Mouse (Mus musculus) lung, postnatal 0 days (tissue): Measurements from ENCODE around the gene Cul7. TPM values are rescaled to one million over a fixed set of nuclear protein-coding genes. Genes with fewer than 3 reads are reported as not detected.

ENCODE experiments used
- ATAC-seq: fragments of 200-750 bp; cut with Nextera tagmentation; 2 replicates; pipeline ENCODE4 v1.8.0; 2017; ENCODE audit warnings: moderate library complexity
- DNase-seq: peaks from one replicate; pipeline ENCODE4 v3.0.0-alpha.2; 2016; ENCODE audit warnings: low spot score
- H3K27ac ChIP-seq: fragments of 300-500 bp; sonication (generic); 2 replicates; pipeline ENCODE4 v1.5.1; 2014; ENCODE audit warnings: antibody characterized with exemption, mild to moderate bottlenecking, low read length, mixed read lengths
- H3K27me3 ChIP-seq: fragments of 300-500 bp; sonication (generic); replicated peaks from 2 replicates; pipeline ENCODE4 v1.6.1; 2014; ENCODE audit warnings: low read length, mixed read lengths; ENCODE audit not compliant: insufficient read depth
- H3K36me3 ChIP-seq: fragments of 300-500 bp; sonication (generic); 2 replicates; pipeline ENCODE4 v1.6.1; 2014; ENCODE audit warnings: low read length, mixed read lengths; ENCODE audit not compliant: insufficient read depth
- H3K4me1 ChIP-seq: fragments of 300-500 bp; sonication (generic); 2 replicates; pipeline ENCODE4 v1.6.1; 2014; ENCODE audit warnings: antibody characterized with exemption, low read depth, low read length, mixed read lengths; ENCODE audit not compliant: insufficient read depth
- H3K4me2 ChIP-seq: fragments of 300-500 bp; sonication (generic); replicated peaks from 2 replicates; pipeline ENCODE4 v1.6.1; 2014; ENCODE audit warnings: low read depth, mild to moderate bottlenecking, low read length, moderate library complexity, mixed read lengths
- H3K4me3 ChIP-seq: fragments of 300-500 bp; sonication (generic); 2 replicates; pipeline ENCODE4 v1.5.1; 2014; ENCODE audit warnings: low read depth, low read length
- H3K9ac ChIP-seq: fragments of 300-500 bp; sonication (generic); replicated peaks from 2 replicates; pipeline ENCODE4 v1.6.1; 2014; ENCODE audit warnings: low read depth, mild to moderate bottlenecking
- H3K9me3 ChIP-seq: fragments of 300-500 bp; sonication (generic); 2 replicates; pipeline ENCODE4 v1.6.1; 2016; ENCODE audit warnings: low read length, mixed read lengths
- CTCF ChIP-seq: IDR thresholded peaks from 2 replicates; pipeline ENCODE4 v1.5.1; 2016; ENCODE audit warnings: antibody characterized with exemption, mild to moderate bottlenecking
- EP300 ChIP-seq: IDR thresholded peaks from 2 replicates; pipeline ENCODE4 v1.6.1; 2016; ENCODE audit warnings: antibody characterized with exemption, mild to moderate bottlenecking, control low read depth
- WGBS: fragments of 180-500 bp; shearing (Covaris S2); extraction: QIAGEN DNeasy Blood & Tissue Kit; methylation state at CpG from one replicate; pipeline ENCODE4 v1.1.7; 2014; 5-methylcytosine and 5-hydroxymethylcytosine counted together
- polyA plus RNA-seq: library from polyadenylated mRNA; unstranded; fragments of >200 nt; fragmentation: Nextera tagmentation; extraction: Ambion mirVana; gene quantifications from 2 replicates; pipeline ENCODE4 v1.2.1, GENCODE M21; 2015

The Cul7 gene
- polyA plus RNA-seq, 1 experiment from 2014 or later = 21.8 TPM

DNA sequence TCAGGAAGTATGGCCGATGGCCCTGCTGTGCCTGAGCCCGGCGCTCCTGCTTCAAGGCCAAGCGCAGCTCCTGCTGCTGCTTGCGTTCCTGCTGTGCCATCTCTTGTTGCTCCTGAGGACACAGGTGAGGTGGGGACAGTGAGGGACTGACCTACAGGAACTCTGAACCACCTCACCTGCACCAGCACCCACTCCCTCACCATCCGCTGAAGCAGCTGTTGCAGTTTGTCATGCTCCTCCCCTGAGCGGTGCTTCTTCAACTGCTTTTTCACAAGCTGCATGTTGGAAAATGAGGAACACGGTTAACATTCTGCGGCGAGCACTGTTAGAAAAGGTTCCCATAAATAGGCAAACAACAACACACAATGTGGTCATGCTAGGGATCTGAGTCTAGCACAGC lies 19.8 kb downstream of the Cul7 start:
- no peak for DNase-seq
- no peak for TF ChIP-seq EP300
- TF ChIP-seq CTCF = no peak
- no peak overlapping the region for H3K4me2 ChIP-seq
- no peak for ATAC-seq
- WGBS = 97% methylated on average over 10 of the region's 10 CpGs
- peaks cover 16% of the 10 kb centered on the region for H3K36me3 ChIP-seq
- H3K27ac ChIP-seq = no peak overlapping the region
- no peaks in the 10 kb centered on the region for H3K27me3 ChIP-seq
- H3K9me3 ChIP-seq = no peaks in the 10 kb centered on the region
- H3K9ac ChIP-seq = no peak overlapping the region
- H3K4me3 ChIP-seq = no peak overlapping the region
- H3K4me1 ChIP-seq = peaks cover 6% of the 10 kb centered on the region; the same call in 1 of the 2 replicates

DNA sequence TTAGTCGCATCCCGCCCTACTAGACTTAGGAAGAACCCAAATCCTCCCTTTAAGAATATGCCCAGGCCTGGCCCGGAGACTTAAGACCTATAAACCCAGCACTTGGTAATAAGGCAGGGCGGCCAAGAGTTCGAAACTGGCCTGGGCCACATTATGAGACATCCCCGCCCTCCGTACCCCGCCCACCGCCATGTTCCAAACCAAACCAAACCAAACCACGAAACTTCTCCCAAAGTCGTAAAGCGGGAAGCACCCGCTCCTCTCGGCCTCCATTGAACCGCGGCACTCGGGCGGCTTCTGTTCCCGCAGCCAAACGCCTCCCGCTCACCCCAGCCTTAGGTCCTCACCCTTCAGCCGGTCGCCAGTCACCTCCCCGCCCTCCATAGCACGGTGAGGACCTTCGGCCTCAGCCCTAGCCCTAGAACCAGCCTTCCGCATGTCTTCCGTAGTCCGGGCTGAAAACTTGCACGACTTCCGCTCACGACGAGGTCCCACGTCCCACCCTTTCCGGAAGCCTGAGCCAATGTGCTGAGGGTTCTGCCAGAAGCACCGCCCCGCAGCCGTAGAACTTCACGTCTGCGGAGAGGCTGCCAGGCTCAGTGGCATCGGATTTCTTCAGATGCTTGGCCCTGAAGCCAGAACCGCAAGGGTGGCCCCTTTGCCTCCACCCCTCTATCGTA lies 23.9 kb downstream of the Cul7 start, which contains the start of gene Rrp36:
TSS of gene Rrp36 (minus strand) at position 503 of the 680 bp plus-strand sequence.
- Histone ChIP-seq H3K27ac (peak within 1 kb of the TSS; percentile 81), H3K4me1 (peaks cover 9% of the 10 kb centered on the region; the same call in 1 of the 2 replicates), H3K27me3 (no peaks in the 10 kb centered on the region), H3K4me2 (peak within 1 kb of the TSS; percentile 73), H3K9me3 (no peaks in the 10 kb centered on the region), H3K4me3 (peak within 1 kb of the TSS; percentile 59), H3K36me3 (peaks cover 22% of the 10 kb centered on the region; the same call in 1 of the 2 replicates), H3K9ac (peak within 1 kb of the TSS; percentile 62)
- no peak for TF ChIP-seq EP300
- no peak for TF ChIP-seq CTCF
- WGBS = 3% methylated on average over 42 of the region's 43 CpGs
- ATAC-seq (peak; percentile 96), DNase-seq (peak; percentile 97)

DNA sequence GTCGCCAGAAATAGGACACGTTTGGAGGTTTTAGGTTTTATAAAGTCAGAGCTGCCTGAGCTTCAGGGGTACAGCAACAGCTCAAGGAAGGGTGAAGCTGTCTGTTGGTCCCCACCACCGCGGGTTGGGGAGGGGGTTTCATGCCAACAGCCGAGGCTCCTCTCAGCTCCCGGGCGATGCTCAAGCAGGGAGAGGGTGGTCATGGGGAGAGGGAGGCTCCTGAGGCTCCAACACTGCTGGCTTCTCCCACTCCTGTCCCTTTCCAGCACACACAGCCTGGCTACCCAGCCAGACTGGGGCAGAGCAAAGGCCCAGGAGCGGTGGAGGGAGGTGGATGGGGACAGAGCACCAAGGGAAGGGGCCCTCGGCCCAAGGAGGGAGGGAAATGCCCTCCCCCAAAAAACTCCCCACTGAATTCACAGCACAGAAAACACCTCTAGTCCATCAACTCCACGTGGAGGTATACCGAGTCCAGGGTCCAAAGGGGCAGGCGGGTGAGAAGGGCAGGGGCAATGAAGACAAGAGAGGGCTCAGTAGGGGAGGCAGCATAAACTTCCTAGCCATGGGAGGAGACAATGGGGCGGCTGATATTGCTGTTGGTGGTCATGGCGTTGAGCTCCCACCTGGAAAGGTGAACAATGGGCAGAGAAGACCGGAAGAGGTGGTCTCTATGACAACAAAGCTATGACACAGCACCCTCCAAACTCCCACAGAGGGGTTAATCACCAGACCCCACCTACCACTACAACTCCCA lies 24.6 kb downstream of the Cul7 start:
- 0 out of 2 replicates have a peak, but pooled peaks have one; percentile 3 for ATAC-seq
- no peak for DNase-seq
- Histone ChIP-seq H3K27me3 (no peaks in the 10 kb centered on the region), H3K27ac (peak overlapping the region; percentile 62), H3K9ac (peak overlapping the region; percentile 20), H3K9me3 (no peaks in the 10 kb centered on the region), H3K4me1 (peaks cover 17% of the 10 kb centered on the region; the same call in 1 of the 2 replicates), H3K4me2 (peak overlapping the region; percentile 73), H3K36me3 (peaks cover 17% of the 10 kb centered on the region; the same call in 1 of the 2 replicates), H3K4me3 (peak overlapping the region; percentile 59)
- WGBS = 28% methylated on average over 15 of the region's 15 CpGs
- no peak for TF ChIP-seq EP300
- no peak for TF ChIP-seq CTCF

- Histone ChIP-seq H3K27ac (no peak within 1 kb of the TSS; the same call in 1 of the 2 replicates), H3K9me3 (no peaks in the 10 kb centered on the region), H3K36me3 (peaks cover 17% of the 10 kb centered on the region; the same call in 1 of the 2 replicates), H3K27me3 (no peaks in the 10 kb centered on the region), H3K4me2 (peak within 1 kb of the TSS; percentile 81), H3K4me3 (peak within 1 kb of the TSS; percentile 90), H3K4me1 (peaks cover 17% of the 10 kb centered on the region; the same call in 1 of the 2 replicates), H3K9ac (peak within 1 kb of the TSS; percentile 65; the same call in 1 of the 2 replicates)
- WGBS = 76% methylated on average over 7 of the region's 9 CpGs
- DNase-seq (peak; percentile 26), ATAC-seq (no peak)
- TF ChIP-seq CTCF = no peak
- TF ChIP-seq EP300 = no peak
Measured at GRCm38 (mm10) chr17:46678416-46678815, 28.3 kb downstream of the Cul7 start, which contains the start of gene Mea1. Gene Mea1, plus strand, starts transcription at chr17:46678793.

DNA sequence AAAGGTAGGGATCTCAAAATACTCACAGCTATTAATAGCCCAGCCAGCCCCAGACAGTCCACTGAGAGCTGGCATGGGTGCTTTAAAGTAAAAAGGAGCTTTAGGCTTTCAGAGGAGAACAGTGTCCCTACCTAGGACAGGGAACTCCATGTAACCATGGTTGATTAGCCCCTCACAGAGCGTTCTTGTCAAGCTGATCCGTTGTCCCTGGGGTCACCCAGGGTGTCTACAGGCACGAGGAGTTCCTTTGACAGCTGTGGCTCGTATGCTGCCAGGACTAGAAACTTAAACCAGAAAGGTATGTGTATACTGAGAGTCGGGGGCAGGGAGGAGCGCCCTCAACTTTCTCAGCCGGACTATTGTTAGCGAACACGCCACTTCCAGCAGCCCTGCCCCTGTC lies 28.8 kb downstream of the Cul7 start:
- H3K36me3 ChIP-seq = peaks cover 20% of the 10 kb centered on the region; the same call in 1 of the 2 replicates

More for the DNA sequence above, 28.8 kb downstream of the Cul7 start:
- 27% methylated on average over 9 of the region's 9 CpGs for WGBS
- Histone ChIP-seq H3K27me3 (no peaks in the 10 kb centered on the region), H3K27ac (no peak overlapping the region; the same call in 1 of the 2 replicates), H3K9ac (0 out of 2 replicates have a peak overlapping the region, but pooled peaks have one; percentile 26), H3K4me1 (peaks cover 14% of the 10 kb centered on the region; the same call in 1 of the 2 replicates), H3K9me3 (no peaks in the 10 kb centered on the region), H3K4me3 (no peak overlapping the region), H3K4me2 (peak overlapping the region; percentile 81; the same call in 1 of the 2 replicates)
- DNase-seq (no peak), ATAC-seq (no peak)
- no peak for TF ChIP-seq EP300
- TF ChIP-seq CTCF = no peak
